Mouse (Mus musculus) testis, adult 2 months (tissue): Measurements from ENCODE around the gene Psat1. TPM values are rescaled to one million over a fixed set of nuclear protein-coding genes. Genes with fewer than 3 reads are reported as not detected.

Experiments
- H3K27ac ChIP-seq: fragments of 200-500 bp; 2 replicates; pipeline ENCODE4 v1.5.1; 2012; ENCODE audit warnings: low read depth, low read length; ENCODE audit not compliant: control insufficient read depth, insufficient read depth
- H3K27me3 ChIP-seq: fragments of 200-500 bp; 2 replicates; pipeline ENCODE4 v1.6.1; 2012; ENCODE audit warnings: mild to moderate bottlenecking, low read length, moderate library complexity; ENCODE audit not compliant: control insufficient read depth, insufficient read depth
- H3K36me3 ChIP-seq: fragments of 200-500 bp; 2 replicates; pipeline ENCODE4 v1.6.1; 2012; ENCODE audit warnings: mild to moderate bottlenecking, low read length; ENCODE audit not compliant: control insufficient read depth, insufficient read depth
- H3K4me1 ChIP-seq: fragments of 200-500 bp; 2 replicates; pipeline ENCODE4 v1.6.1; 2012; ENCODE audit warnings: low read length; ENCODE audit not compliant: control insufficient read depth, insufficient read depth
- H3K4me3 ChIP-seq: fragments of 200-500 bp; 2 replicates; pipeline ENCODE4 v1.5.1; 2012; ENCODE audit warnings: low read depth, mild to moderate bottlenecking, low read length, moderate library complexity, mixed read lengths; ENCODE audit not compliant: control insufficient read depth
- CTCF ChIP-seq: fragments of 200-500 bp; IDR thresholded peaks from 2 replicates; pipeline ENCODE4 v1.5.1; 2012; ENCODE audit warnings: low read depth, mild to moderate bottlenecking, inconsistent platforms, low read length, moderate library complexity; ENCODE audit not compliant: control insufficient read depth, insufficient read depth, insufficient replicate concordance
- POLR2A ChIP-seq: fragments of 200-500 bp; IDR thresholded peaks from 2 replicates; pipeline ENCODE4 v1.6.1; 2012; ENCODE audit warnings: low read depth, mild to moderate bottlenecking, inconsistent platforms, low read length, moderate library complexity; ENCODE audit not compliant: control insufficient read depth
- polyA plus RNA-seq: library from polyadenylated mRNA; depleted of rRNA; stranded (reverse); fragments of >200 nt; gene quantifications from 2 replicates; pipeline ENCODE4 v1.2.3, GENCODE M21; 2012

Gene Psat1
- polyA plus RNA-seq, 1 experiment, result 13.5 TPM

DNA sequence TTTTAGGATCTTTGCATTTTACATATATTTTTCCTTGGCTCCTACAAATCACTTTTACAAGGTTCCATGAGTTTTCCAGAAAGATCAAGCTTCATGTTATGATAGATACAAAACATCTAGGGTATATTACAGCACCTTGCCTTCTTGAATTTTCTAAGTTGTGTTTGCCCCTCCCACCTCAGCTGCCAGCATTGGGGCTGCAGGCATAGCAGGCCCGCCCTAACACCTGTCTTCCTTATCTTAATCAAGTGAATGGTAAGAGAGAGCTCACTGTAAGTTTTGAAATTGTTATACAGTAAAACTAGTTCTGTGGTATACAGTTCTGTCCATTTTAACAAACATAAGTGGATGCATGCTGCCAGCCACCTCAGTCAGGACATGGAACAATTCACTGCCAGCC, 1.7 kb upstream of the Psat1 start:
- Histone ChIP-seq H3K4me3 (no peak overlapping the region), H3K27ac (no peak overlapping the region), H3K27me3 (no peaks in the 10 kb centered on the region), H3K36me3 (no peaks in the 10 kb centered on the region), H3K4me1 (peaks cover 4% of the 10 kb centered on the region; the same call in 1 of the 2 replicates)
- TF ChIP-seq CTCF, result no peak
- TF ChIP-seq POLR2A, result no peak

DNA sequence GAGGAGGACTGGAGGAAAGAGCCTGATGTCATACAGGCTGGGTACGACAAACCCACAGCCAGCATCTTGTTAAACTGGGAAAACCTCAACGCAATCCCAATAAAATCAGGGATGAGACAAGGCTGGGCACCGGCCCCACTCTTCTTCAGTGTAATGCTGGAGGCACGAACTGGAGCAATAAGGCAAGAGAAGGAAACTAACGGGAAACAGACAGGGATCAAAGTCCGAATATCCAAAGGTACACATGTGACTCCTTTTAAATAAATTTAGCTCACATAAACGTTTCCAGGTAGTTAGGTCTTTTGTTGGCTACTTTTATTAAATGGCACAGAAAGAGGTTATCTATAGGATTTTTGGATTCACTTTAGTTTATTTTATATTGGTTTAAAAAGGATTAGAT, 1.3 kb upstream of the Psat1 start:
- peaks cover 4% of the 10 kb centered on the region; the same call in 1 of the 2 replicates for H3K4me1 ChIP-seq
- TF ChIP-seq CTCF (no peak), POLR2A (no peak)
- no peaks in the 10 kb centered on the region for H3K27me3 ChIP-seq
- no peaks in the 10 kb centered on the region for H3K36me3 ChIP-seq
- no peak overlapping the region for H3K4me3 ChIP-seq
- no peak overlapping the region for H3K27ac ChIP-seq

DNA sequence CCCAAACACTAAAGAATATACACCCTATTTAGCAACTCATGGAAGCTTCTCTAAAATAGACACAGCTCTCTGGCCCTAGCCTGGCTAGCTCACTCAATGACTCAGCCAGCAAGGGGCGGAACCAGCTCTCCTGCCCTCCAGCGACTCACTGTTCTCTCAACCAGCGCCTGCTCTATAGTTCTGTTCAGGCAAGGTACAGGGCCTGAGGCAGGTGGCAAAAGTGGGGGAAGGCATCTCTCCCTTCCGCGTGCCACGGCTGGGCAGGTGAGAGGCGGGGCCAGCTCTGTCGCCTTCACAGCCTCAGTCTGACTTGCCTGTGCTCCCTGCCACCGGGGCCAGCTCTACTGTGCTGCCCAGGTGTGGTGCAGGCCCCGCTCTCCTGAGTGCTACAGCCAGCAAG, 474 bp downstream of the Psat1 start:
- TF ChIP-seq CTCF (no peak), POLR2A (no peak)
- no peak overlapping the region for H3K4me3 ChIP-seq
- no peaks in the 10 kb centered on the region for H3K36me3 ChIP-seq
- H3K4me1 ChIP-seq, result peaks cover 8% of the 10 kb centered on the region
- no peaks in the 10 kb centered on the region for H3K27me3 ChIP-seq
- H3K27ac ChIP-seq, result no peak overlapping the region

DNA sequence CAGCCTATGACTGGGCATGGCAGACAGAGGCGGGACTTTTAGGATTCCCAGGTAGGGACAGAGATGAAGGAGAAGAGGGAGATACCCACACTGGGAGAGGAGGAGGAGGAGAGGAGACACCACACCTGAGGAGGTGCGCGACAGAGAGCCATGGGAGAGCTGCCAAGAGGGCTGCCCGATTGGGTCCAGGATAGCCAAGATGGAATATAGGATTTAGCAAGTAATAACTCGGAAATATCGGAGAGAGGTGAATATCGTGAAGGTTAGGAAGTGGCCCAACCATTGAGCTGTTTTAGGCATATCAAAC, 4.1 kb downstream of the Psat1 start:
- Histone ChIP-seq H3K27me3 (no peaks in the 10 kb centered on the region), H3K4me1 (peaks cover 8% of the 10 kb centered on the region), H3K27ac (no peak overlapping the region), H3K4me3 (no peak overlapping the region), H3K36me3 (no peaks in the 10 kb centered on the region)
- TF ChIP-seq POLR2A (no peak), CTCF (no peak)

DNA sequence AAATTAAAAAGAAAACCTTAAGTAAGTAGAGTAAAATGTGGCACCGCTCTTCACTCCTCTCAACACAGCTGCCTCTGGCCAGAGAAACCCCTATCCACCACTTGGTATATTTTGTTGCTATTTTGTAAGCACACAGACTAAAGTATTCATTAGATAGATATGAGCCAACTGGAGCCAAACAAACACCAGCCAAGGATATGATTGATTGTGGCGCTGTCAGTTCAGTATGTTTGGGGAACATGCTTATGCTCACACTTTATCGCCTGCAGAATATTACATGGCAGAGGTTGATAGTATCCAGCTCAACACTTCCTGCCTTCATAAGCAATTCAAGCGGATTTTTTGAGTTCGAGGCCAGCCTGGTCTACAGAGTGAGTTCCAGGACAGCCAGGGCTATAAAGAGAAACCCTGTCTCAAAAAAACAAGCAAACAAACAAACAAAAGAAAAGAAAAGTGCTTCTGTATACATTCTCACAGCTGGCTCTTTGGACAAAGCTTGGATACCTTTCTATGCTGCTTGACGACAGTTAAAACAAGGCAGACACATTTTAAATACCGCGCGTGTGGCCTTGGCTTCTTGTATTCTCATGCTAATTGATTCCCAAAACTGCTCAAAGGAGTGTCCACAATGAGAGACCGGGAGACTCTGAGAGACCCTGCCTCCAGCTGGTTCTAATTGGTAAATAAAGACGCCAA, 4.6 kb downstream of the Psat1 start:
- Histone ChIP-seq H3K36me3 (no peaks in the 10 kb centered on the region), H3K27me3 (no peaks in the 10 kb centered on the region), H3K4me1 (peaks cover 8% of the 10 kb centered on the region), H3K27ac (no peak overlapping the region), H3K4me3 (no peak overlapping the region)
- no peak for TF ChIP-seq POLR2A
- no peak for TF ChIP-seq CTCF

DNA sequence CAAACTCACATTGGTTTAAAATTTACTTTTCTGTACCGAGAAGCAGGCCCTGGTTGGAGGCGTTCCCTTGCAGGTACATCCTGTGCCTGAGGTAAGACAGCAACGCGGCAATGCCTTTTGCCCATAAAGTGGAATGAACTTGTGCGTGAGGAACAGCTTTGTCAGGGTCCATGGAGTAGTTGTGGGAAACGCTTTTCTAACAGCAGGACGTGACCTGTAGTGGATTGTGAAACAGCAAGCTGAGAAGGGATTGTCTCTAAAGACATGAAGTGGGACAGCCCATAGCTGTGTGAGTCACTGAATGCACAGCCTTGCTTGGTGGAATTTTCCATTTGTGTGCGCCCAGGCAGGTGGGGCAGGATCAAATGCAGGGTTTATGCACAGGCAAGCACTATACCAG, 5.7 kb downstream of the Psat1 start:
- Histone ChIP-seq H3K27me3 (no peaks in the 10 kb centered on the region), H3K36me3 (no peaks in the 10 kb centered on the region), H3K27ac (no peak overlapping the region), H3K4me3 (no peak overlapping the region), H3K4me1 (peaks cover 4% of the 10 kb centered on the region)
- no peak for TF ChIP-seq POLR2A
- no peak for TF ChIP-seq CTCF

DNA sequence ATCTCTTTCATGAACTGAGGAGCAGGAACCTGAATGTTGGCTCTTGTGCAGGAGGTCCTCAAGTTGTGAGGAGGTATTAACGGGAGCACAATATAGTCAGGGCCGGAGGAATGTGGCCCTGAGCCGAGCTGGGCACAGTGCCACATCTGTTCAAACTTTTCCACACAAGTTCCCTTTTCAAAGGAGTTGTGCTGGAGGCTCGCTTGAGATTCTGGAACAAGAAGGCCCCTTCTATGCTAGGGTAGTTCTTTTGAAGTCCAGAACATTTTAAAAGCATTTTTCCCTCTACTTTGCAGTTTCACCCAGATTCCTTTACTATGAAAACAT, 21.5 kb downstream of the Psat1 start:
- H3K4me3 ChIP-seq, result no peak overlapping the region
- no peaks in the 10 kb centered on the region for H3K36me3 ChIP-seq
- H3K4me1 ChIP-seq, result peaks cover 18% of the 10 kb centered on the region
- H3K27ac ChIP-seq, result no peak overlapping the region
- H3K27me3 ChIP-seq, result no peaks in the 10 kb centered on the region
- TF ChIP-seq CTCF, result no peak
- TF ChIP-seq POLR2A, result no peak
